Mouse (Mus musculus) midbrain, embryonic 14.5 days (tissue): Measurements from ENCODE around the gene Slco2b1. TPM values are rescaled to one million over a fixed set of nuclear protein-coding genes. Genes with fewer than 3 reads are reported as not detected.
"Not testable (repeated sequence)": the region's sequence is repeated elsewhere in the genome, so short reads cannot be mapped to it uniquely, and the experiment has no call there.

Experiments used
- ATAC-seq: fragments of 200-750 bp; cut with Nextera tagmentation; 2 replicates; pipeline ENCODE4 v1.8.0; 2017; ENCODE audit warnings: moderate number of reproducible peaks, moderate library complexity; ENCODE audit not compliant: low FRiP score, low TSS enrichment
- DNase-seq: peaks from one replicate; pipeline ENCODE4 v3.0.0-alpha.2; 2015
- H3K27ac ChIP-seq: fragments of 300-500 bp; sonication (generic); replicated peaks from 2 replicates; pipeline ENCODE4 v1.5.1; 2014; ENCODE audit warnings: mild to moderate bottlenecking, low read depth, low read length, moderate library complexity
- H3K27me3 ChIP-seq: fragments of 300-500 bp; sonication (generic); 2 replicates; pipeline ENCODE4 v1.6.1; 2014; ENCODE audit warnings: low read length, control low read depth, mixed read lengths; ENCODE audit not compliant: control insufficient read depth, insufficient read depth
- H3K36me3 ChIP-seq: fragments of 300-500 bp; sonication (generic); 2 replicates; pipeline ENCODE4 v1.6.1; 2014; ENCODE audit warnings: low read length, control low read depth; ENCODE audit not compliant: control insufficient read depth, insufficient read depth
- H3K4me1 ChIP-seq: fragments of 300-500 bp; sonication (generic); 2 replicates; pipeline ENCODE4 v1.6.1; 2014; ENCODE audit warnings: mild to moderate bottlenecking, antibody characterized with exemption, low read length, control low read depth; ENCODE audit not compliant: control insufficient read depth, insufficient read depth
- H3K4me2 ChIP-seq: fragments of 300-500 bp; sonication (generic); 2 replicates; pipeline ENCODE4 v1.6.1; 2014; ENCODE audit warnings: mild to moderate bottlenecking, low read length, moderate library complexity
- H3K4me3 ChIP-seq: fragments of 300-500 bp; sonication (generic); replicated peaks from 2 replicates; pipeline ENCODE4 v1.5.1; 2014; ENCODE audit warnings: low read depth, low read length
- H3K9ac ChIP-seq: fragments of 300-500 bp; sonication (generic); replicated peaks from 2 replicates; pipeline ENCODE4 v1.6.1; 2014; ENCODE audit warnings: mild to moderate bottlenecking, low read length, moderate library complexity
- H3K9me3 ChIP-seq: fragments of 300-500 bp; sonication (generic); 2 replicates; pipeline ENCODE4 v1.6.1; 2016; ENCODE audit warnings: low read length, control low read depth, mixed read lengths; ENCODE audit not compliant: control insufficient read depth
- WGBS: fragments of 180-500 bp; shearing (Covaris S2); extraction: QIAGEN DNeasy Blood & Tissue Kit; methylation state at CpG from one replicate; pipeline ENCODE4 v1.1.7; 2014; 5-methylcytosine and 5-hydroxymethylcytosine counted together
- polyA plus RNA-seq: library from polyadenylated mRNA; unstranded; fragments of >200 nt; fragmentation: Nextera tagmentation; extraction: Ambion mirVana; gene quantifications from 2 replicates; pipeline ENCODE4 v1.2.1, GENCODE M21; 2014

Gene Slco2b1
- polyA plus RNA-seq, 1 experiment from 2014 or later, result 4.7 TPM

GRCm38 (mm10) chr7:99699709-99700151, 11.4 kb downstream of the Slco2b1 start:
- Histone ChIP-seq H3K4me1 (no peaks in the 10 kb centered on the region), H3K4me2 (no peak overlapping the region), H3K36me3 (no peaks in the 10 kb centered on the region), H3K27me3 (no peaks in the 10 kb centered on the region), H3K27ac (no peak overlapping the region), H3K4me3 (no peak overlapping the region), H3K9ac (no peak overlapping the region), H3K9me3 (no peaks in the 10 kb centered on the region)
- ATAC-seq (no peak), DNase-seq (peak; percentile 31)
- 81% methylated on average over 3 of the region's 3 CpGs for WGBS

GRCm38 (mm10) chr7:99699106-99699505, 12.0 kb downstream of the Slco2b1 start:
- Histone ChIP-seq H3K27me3 (no peaks in the 10 kb centered on the region), H3K4me3 (no peak overlapping the region), H3K27ac (no peak overlapping the region), H3K4me2 (no peak overlapping the region), H3K9ac (no peak overlapping the region), H3K9me3 (no peaks in the 10 kb centered on the region), H3K4me1 (no peaks in the 10 kb centered on the region), H3K36me3 (no peaks in the 10 kb centered on the region)
- 66% methylated on average over 3 of the region's 3 CpGs for WGBS
- DNase-seq (no peak), ATAC-seq (no peak)

GRCm38 (mm10) chr7:99698576-99698975, 12.6 kb downstream of the Slco2b1 start:
- H3K4me1 ChIP-seq, result no peaks in the 10 kb centered on the region
- 84% methylated on average over 3 of the region's 3 CpGs for WGBS
- DNase-seq (no peak), ATAC-seq (no peak)
- no peaks in the 10 kb centered on the region for H3K36me3 ChIP-seq
- no peak overlapping the region for H3K4me2 ChIP-seq
- H3K4me3 ChIP-seq, result no peak overlapping the region
- H3K9ac ChIP-seq, result no peak overlapping the region
- no peaks in the 10 kb centered on the region for H3K27me3 ChIP-seq
- peak overlapping the region; percentile 9; the same call in 1 of the 2 replicates for H3K27ac ChIP-seq
- H3K9me3 ChIP-seq, result no peaks in the 10 kb centered on the region

GRCm38 (mm10) chr7:99695471-99696057, 15.6 kb downstream of the Slco2b1 start:
- H3K4me2 ChIP-seq, result no peak overlapping the region
- no peak for DNase-seq
- H3K27me3 ChIP-seq, result no peaks in the 10 kb centered on the region
- no peaks in the 10 kb centered on the region for H3K36me3 ChIP-seq
- H3K27ac ChIP-seq, result no peak overlapping the region
- no peaks in the 10 kb centered on the region for H3K4me1 ChIP-seq
- H3K4me3 ChIP-seq, result no peak overlapping the region
- H3K9me3 ChIP-seq, result no peaks in the 10 kb centered on the region
- no peak for ATAC-seq
- H3K9ac ChIP-seq, result no peak overlapping the region
- WGBS, result 86% methylated on average over 8 of the region's 8 CpGs

- not testable (repeated sequence) for DNase-seq, H3K4me2 ChIP-seq, H3K36me3 ChIP-seq, H3K9ac ChIP-seq, H3K27me3 ChIP-seq, ATAC-seq, H3K4me1 ChIP-seq, H3K9me3 ChIP-seq, H3K4me3 ChIP-seq, H3K27ac ChIP-seq
- 83% methylated on average over 5 of the region's 5 CpGs for WGBS
These were observed 16.7 kb downstream of the Slco2b1 start for GRCm38 (mm10) chr7:99694424-99694823.

GRCm38 (mm10) chr7:99693976-99694375, 17.2 kb downstream of the Slco2b1 start:
- Histone ChIP-seq H3K9me3 (no peaks in the 10 kb centered on the region), H3K36me3 (no peaks in the 10 kb centered on the region), H3K4me1 (no peaks in the 10 kb centered on the region), H3K27me3 (no peaks in the 10 kb centered on the region), H3K4me3 (no peak overlapping the region), H3K4me2 (no peak overlapping the region), H3K27ac (no peak overlapping the region), H3K9ac (no peak overlapping the region)
- DNase-seq (no peak), ATAC-seq (no peak)
- 93% methylated on average over 3 of the region's 3 CpGs for WGBS

- no peak overlapping the region for H3K4me3 ChIP-seq
- no peak for DNase-seq
- H3K9ac ChIP-seq, result no peak overlapping the region
- H3K4me2 ChIP-seq, result no peak overlapping the region
- no peaks in the 10 kb centered on the region for H3K27me3 ChIP-seq
- no peaks in the 10 kb centered on the region for H3K36me3 ChIP-seq
- ATAC-seq, result no peak
- WGBS, result 95% methylated on average over 3 of the region's 3 CpGs
- no peak overlapping the region for H3K27ac ChIP-seq
- H3K9me3 ChIP-seq, result no peaks in the 10 kb centered on the region
- no peaks in the 10 kb centered on the region for H3K4me1 ChIP-seq
These were observed 17.8 kb downstream of the Slco2b1 start for GRCm38 (mm10) chr7:99693387-99693786.

- H3K9ac ChIP-seq, result no peak overlapping the region
- no peak overlapping the region for H3K4me3 ChIP-seq
- ATAC-seq (no peak), DNase-seq (no peak)
- WGBS, result 28% methylated on average over 3 of the region's 3 CpGs
- no peak overlapping the region for H3K27ac ChIP-seq
- no peaks in the 10 kb centered on the region for H3K4me1 ChIP-seq
- H3K4me2 ChIP-seq, result no peak overlapping the region
- no peaks in the 10 kb centered on the region for H3K27me3 ChIP-seq
- no peaks in the 10 kb centered on the region for H3K36me3 ChIP-seq
- H3K9me3 ChIP-seq, result no peaks in the 10 kb centered on the region
These were observed 18.7 kb downstream of the Slco2b1 start for GRCm38 (mm10) chr7:99692396-99692795.

- WGBS, result 82% methylated on average over 7 of the region's 7 CpGs
- no peak overlapping the region for H3K27ac ChIP-seq
- no peak overlapping the region for H3K9ac ChIP-seq
These were observed 20.3 kb downstream of the Slco2b1 start for GRCm38 (mm10) chr7:99690819-99691218.

More at GRCm38 (mm10) chr7:99690819-99691218, 20.3 kb downstream of the Slco2b1 start:
- H3K9me3 ChIP-seq, result no peaks in the 10 kb centered on the region
- no peaks in the 10 kb centered on the region for H3K36me3 ChIP-seq
- no peak for ATAC-seq
- DNase-seq, result no peak
- no peaks in the 10 kb centered on the region for H3K4me1 ChIP-seq
- no peaks in the 10 kb centered on the region for H3K27me3 ChIP-seq
- no peak overlapping the region for H3K4me2 ChIP-seq
- no peak overlapping the region for H3K4me3 ChIP-seq
